Mouse (Mus musculus) neural tube, embryonic 12.5 days (tissue): ENCODE data around the gene Fryl. TPM values are rescaled to one million over a fixed set of nuclear protein-coding genes. Genes with fewer than 3 reads are reported as not detected.

Source experiments
- ATAC-seq: fragments of 200-750 bp; cut with Nextera tagmentation; 2 replicates; pipeline ENCODE4 v1.8.0; 2017; ENCODE audit warnings: low read depth, mild to moderate bottlenecking, moderate TSS enrichment, moderate library complexity; ENCODE audit not compliant: low FRiP score
- H3K27ac ChIP-seq: fragments of 300-500 bp; sonication (generic); 2 replicates; pipeline ENCODE4 v1.5.1; 2016
- H3K27me3 ChIP-seq: fragments of 300-500 bp; sonication (generic); replicated peaks from 2 replicates; pipeline ENCODE4 v1.6.1; 2016; ENCODE audit warnings: mild to moderate bottlenecking
- H3K36me3 ChIP-seq: fragments of 300-500 bp; sonication (generic); 2 replicates; pipeline ENCODE4 v1.6.1; 2016; ENCODE audit warnings: mild to moderate bottlenecking
- H3K4me1 ChIP-seq: fragments of 300-500 bp; sonication (generic); 2 replicates; pipeline ENCODE4 v1.6.1; 2016
- H3K4me2 ChIP-seq: fragments of 300-500 bp; sonication (generic); replicated peaks from 2 replicates; pipeline ENCODE4 v1.6.1; 2016; ENCODE audit warnings: mild to moderate bottlenecking
- H3K4me3 ChIP-seq: fragments of 300-500 bp; sonication (generic); 2 replicates; pipeline ENCODE4 v1.5.1; 2016
- H3K9ac ChIP-seq: fragments of 300-500 bp; sonication (generic); 2 replicates; pipeline ENCODE4 v1.6.1; 2016; ENCODE audit warnings: mild to moderate bottlenecking
- H3K9me3 ChIP-seq: fragments of 300-500 bp; sonication (generic); 2 replicates; pipeline ENCODE4 v1.6.1; 2016; ENCODE audit warnings: mild to moderate bottlenecking
- WGBS: fragments of 180-500 bp; shearing (Covaris S2); methylation state at CpG from one replicate; pipeline ENCODE4 v1.1.7; 2016; 5-methylcytosine and 5-hydroxymethylcytosine counted together
- polyA plus RNA-seq: library from polyadenylated mRNA; unstranded; fragments of >200 nt; fragmentation: Nextera tagmentation; extraction: Ambion mirVana; gene quantifications from 2 replicates; pipeline ENCODE4 v1.2.1, GENCODE M21; 2016

The Fryl gene
- polyA plus RNA-seq, 1 experiment from 2014 or later: 44.8 TPM

DNA sequence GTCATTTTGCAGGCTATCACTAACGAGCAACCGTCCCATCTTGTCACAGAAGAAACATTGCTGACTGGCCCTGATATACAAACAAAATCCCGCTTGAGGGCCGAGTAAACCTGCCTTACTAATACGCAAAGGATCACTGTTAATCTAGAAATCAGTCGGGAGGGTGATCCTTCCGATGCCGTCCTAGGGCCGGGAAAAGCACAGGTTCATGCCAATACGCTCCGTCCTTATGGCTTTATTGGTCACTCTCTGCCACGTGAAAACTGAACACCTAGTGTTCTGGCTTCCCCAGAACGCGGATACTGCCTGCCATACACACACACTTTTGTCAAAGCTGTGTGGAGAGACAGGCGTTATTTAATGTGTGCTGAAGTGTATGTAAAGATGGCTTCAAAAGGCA lies 44.5 kb downstream of the Fryl start:
- Histone ChIP-seq H3K9me3 (no peaks in the 10 kb centered on the region), H3K27me3 (no peaks in the 10 kb centered on the region), H3K27ac (no peak overlapping the region), H3K4me3 (no peak overlapping the region), H3K4me1 (no peaks in the 10 kb centered on the region), H3K36me3 (0 out of 2 replicates have a peak, but pooled peaks cover 6% of the 10 kb centered on the region), H3K4me2 (no peak overlapping the region), H3K9ac (no peak overlapping the region)
- no peak for ATAC-seq
- 95% methylated on average over 15 of the region's 15 CpGs for WGBS

DNA sequence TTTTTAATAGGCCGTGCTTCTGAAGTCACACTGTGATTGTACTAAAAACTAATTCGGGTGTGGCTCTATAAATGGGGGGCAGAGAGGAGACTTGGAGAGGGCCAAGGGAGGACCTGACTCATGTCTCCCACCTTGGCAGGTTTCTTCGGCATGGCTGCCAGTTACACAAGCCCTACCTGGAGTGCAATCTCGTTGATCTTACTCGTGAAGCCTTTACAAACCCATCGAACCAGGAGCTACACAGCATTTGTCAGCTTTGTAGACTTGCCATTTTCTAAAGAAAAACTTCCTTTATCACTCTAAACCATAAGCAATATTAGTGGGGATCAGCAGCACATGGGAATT lies 45.5 kb downstream of the Fryl start:
- no peaks in the 10 kb centered on the region for H3K27me3 ChIP-seq
- WGBS: 94% methylated on average over 6 of the region's 6 CpGs
- H3K27ac ChIP-seq: no peak overlapping the region
- no peak overlapping the region for H3K9ac ChIP-seq
- 0 out of 2 replicates have a peak, but pooled peaks cover 6% of the 10 kb centered on the region for H3K36me3 ChIP-seq
- H3K9me3 ChIP-seq: no peaks in the 10 kb centered on the region
- no peak overlapping the region for H3K4me3 ChIP-seq
- H3K4me1 ChIP-seq: no peaks in the 10 kb centered on the region
- no peak for ATAC-seq
- no peak overlapping the region for H3K4me2 ChIP-seq

DNA sequence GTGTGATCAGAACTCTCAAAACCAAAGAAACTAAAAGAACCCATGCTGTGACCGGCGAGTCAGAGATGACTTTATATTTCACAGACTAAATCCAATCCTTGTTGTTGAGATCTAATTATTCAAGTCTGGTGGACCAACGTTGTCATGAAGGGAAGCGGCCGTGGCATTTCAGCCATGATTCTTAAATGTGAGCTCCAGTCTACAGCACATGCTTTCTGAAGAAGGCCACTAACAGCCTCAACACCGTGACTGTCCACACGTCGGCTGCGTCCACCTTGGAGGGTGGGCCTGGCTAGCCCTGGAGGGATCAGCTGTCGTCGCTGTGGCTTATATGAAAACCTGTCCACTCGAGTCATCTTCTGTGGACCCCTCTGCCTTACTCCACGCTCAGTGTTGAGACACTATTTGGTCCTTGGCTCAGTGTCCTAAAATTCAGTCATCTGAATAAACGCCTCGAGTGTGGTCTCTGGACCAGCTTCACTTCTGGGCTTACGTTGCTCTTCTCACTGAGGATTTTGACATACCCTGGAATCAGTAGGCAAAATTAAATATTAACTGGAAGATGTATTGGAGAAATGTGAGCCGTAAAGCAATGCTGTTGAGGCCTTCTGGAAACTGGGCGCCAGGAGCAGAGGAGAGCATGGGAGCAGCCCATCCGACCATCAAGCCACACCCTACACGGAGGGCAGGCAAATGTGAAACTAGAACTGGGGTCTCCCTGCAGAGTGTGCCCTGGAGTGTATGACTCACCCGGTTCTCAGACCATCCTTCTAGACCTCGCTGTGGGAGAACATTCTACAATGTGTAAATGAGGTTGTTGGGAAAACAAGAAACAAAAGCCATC lies 46.1 kb downstream of the Fryl start:
- H3K4me2 ChIP-seq: no peak overlapping the region
- ATAC-seq: no peak
- 92% methylated on average over 22 of the region's 22 CpGs for WGBS
- no peaks in the 10 kb centered on the region for H3K4me1 ChIP-seq
- H3K9ac ChIP-seq: no peak overlapping the region
- H3K4me3 ChIP-seq: no peak overlapping the region
- H3K36me3 ChIP-seq: 0 out of 2 replicates have a peak, but pooled peaks cover 6% of the 10 kb centered on the region
- no peaks in the 10 kb centered on the region for H3K27me3 ChIP-seq
- H3K27ac ChIP-seq: no peak overlapping the region
- H3K9me3 ChIP-seq: no peaks in the 10 kb centered on the region

DNA sequence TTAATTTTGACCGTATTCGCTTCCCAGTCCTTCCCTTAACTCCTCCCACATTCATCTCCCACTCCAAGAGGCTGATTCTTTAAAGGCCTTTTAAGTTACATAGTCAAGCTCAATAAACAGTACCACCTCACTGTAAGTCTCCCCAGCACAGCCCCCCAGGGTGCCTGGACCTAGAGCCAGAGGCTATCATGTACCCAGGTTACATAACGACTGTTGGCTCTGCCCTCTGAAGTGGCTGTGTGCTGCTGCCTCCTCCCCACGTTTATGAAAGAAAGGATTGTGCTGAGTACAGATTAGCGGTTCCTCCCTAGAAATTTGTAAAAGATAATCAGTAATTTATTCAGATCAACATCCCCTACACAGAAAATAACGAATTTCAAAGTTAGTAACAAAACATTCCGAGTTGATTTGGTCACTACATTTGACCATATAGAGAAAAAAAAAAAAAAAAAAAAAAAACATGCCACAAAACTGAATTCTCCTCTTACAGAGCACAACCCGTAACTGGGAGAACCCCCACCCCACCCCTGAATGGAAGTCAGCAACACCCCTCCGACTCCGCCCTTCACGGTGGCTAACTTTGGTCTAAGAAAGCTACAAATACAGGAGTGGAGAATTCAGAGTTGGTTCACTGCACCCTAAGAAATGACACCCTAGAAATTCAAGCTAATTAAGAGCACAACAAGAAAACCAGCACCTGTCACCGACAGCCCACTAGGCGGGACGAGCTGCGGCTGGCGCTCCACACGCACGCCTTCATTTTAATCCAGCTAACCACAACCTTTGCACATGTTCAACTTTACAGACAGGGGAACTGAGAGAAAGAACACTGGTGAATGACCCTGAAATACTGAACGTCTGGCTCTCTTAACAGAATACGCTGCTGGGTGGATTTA lies 47.0 kb downstream of the Fryl start:
- no peak overlapping the region for H3K9ac ChIP-seq
- H3K9me3 ChIP-seq: no peaks in the 10 kb centered on the region
- H3K4me2 ChIP-seq: no peak overlapping the region
- no peak overlapping the region for H3K27ac ChIP-seq
- H3K27me3 ChIP-seq: no peaks in the 10 kb centered on the region
- WGBS: 77% methylated on average over 20 of the region's 20 CpGs
- no peak for ATAC-seq
- no peak overlapping the region for H3K4me3 ChIP-seq
- H3K36me3 ChIP-seq: 0 out of 2 replicates have a peak, but pooled peaks cover 9% of the 10 kb centered on the region
- H3K4me1 ChIP-seq: no peaks in the 10 kb centered on the region

DNA sequence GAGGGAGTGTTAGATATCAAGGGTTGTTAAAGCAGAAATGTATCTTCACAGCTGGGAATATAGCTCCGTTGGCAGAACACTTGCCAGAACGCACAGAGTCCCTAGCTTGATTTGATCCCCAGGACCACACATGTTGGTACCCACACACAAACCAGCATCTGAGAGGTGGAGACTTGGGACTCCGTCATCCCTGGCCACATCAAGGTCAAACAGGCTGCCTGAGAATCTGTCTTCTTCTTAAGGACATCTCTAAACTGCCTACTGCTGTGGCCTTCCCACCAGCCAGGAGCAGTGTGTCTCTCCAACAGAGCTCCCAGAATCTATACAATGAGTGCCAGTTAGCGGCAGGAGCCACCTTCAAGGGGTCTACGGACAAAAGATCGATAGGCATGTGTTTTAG lies 47.8 kb downstream of the Fryl start:
- Histone ChIP-seq H3K4me3 (no peak overlapping the region), H3K27me3 (no peaks in the 10 kb centered on the region), H3K27ac (no peak overlapping the region), H3K36me3 (0 out of 2 replicates have a peak, but pooled peaks cover 12% of the 10 kb centered on the region), H3K4me1 (no peaks in the 10 kb centered on the region), H3K9ac (no peak overlapping the region), H3K4me2 (no peak overlapping the region), H3K9me3 (no peaks in the 10 kb centered on the region)
- 75% methylated on average over 6 of the region's 6 CpGs for WGBS
- no peak for ATAC-seq

DNA sequence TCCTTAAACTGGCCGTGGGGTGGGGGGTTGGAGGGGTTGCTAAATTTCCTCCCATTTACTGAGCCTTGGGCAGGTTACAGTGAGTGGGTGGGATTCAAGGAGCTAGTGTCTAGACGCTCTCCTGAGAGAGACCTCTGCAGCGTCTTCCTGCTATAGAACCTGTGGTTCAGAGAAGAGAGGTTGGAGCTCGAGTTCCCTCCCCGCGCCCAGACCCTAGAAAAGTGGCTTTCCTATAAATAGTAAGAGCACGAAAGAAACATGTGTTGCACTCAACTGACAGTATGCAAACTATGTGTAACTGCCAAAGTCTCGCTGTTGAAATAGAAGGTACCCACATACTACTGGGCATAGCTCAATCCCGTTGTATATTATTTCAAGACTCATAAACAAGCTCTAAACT lies 49.7 kb downstream of the Fryl start:
- no peak for ATAC-seq

DNA sequence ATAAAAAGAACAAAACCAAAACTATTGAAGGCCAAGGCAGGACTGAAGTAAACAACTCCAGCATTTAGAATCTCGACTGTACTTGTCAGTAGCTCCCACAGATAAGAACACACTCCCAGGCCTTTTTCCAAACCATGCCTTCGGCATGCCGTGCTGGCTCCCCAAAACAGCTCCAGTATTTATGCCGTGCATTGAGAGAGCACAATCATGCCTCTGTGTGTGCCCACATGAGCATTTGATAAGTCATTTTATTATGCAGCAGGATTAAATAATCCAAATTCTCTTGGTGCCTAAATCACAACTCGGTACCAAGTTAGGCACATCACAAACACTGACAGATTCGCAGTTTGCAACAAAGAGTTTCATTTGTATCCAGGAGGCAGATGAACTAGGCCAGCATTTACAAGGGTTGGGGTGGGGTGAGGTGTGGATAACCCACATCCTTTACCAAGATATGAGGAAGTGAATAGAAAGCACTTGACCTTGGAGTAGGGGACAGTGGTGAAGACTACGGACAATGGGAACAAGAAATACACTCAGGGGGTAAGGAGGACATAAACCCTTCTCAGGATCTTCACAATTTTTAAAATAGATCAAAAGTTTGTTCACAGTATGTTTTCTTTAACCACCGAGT lies 50.3 kb downstream of the Fryl start:
- Histone ChIP-seq H3K36me3 (0 out of 2 replicates have a peak, but pooled peaks cover 6% of the 10 kb centered on the region), H3K4me3 (no peak overlapping the region), H3K9ac (no peak overlapping the region), H3K27me3 (no peaks in the 10 kb centered on the region), H3K27ac (no peak overlapping the region), H3K4me2 (no peak overlapping the region), H3K4me1 (no peaks in the 10 kb centered on the region), H3K9me3 (no peaks in the 10 kb centered on the region)
- WGBS: 90% methylated on average over 8 of the region's 8 CpGs
- no peak for ATAC-seq

More for the DNA sequence above, 49.7 kb downstream of the Fryl start:
- 0 out of 2 replicates have a peak, but pooled peaks cover 6% of the 10 kb centered on the region for H3K36me3 ChIP-seq
- no peak overlapping the region for H3K9ac ChIP-seq
- H3K27ac ChIP-seq: no peak overlapping the region
- no peak overlapping the region for H3K4me3 ChIP-seq
- H3K4me2 ChIP-seq: no peak overlapping the region
- H3K9me3 ChIP-seq: no peaks in the 10 kb centered on the region
- 92% methylated on average over 9 of the region's 9 CpGs for WGBS
- no peaks in the 10 kb centered on the region for H3K4me1 ChIP-seq
- H3K27me3 ChIP-seq: no peaks in the 10 kb centered on the region

DNA sequence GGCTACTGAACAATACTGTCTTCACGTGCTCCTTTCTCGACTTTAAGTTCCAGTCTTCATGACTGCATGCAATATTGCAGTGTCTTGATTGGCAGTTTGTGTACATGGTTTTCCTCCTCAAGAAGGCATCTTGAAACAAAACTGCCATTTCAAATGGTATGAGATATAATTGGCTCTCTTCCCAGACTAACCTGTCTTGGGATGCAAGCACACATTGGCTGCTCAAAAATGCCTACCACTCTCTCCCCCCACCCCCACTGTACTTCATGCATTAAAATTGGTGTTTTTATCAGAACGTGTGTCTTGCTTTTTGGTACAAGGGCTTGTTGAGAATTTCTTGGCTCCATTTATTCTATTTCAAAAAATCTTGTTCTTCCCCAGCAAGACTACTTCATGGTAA lies 51.4 kb downstream of the Fryl start:
- Histone ChIP-seq H3K4me2 (no peak overlapping the region), H3K4me3 (no peak overlapping the region), H3K4me1 (no peaks in the 10 kb centered on the region), H3K9ac (no peak overlapping the region), H3K27ac (no peak overlapping the region), H3K27me3 (no peaks in the 10 kb centered on the region), H3K9me3 (no peaks in the 10 kb centered on the region), H3K36me3 (0 out of 2 replicates have a peak, but pooled peaks cover 6% of the 10 kb centered on the region)
- ATAC-seq: no peak
- 93% methylated on average over 3 of the region's 3 CpGs for WGBS

DNA sequence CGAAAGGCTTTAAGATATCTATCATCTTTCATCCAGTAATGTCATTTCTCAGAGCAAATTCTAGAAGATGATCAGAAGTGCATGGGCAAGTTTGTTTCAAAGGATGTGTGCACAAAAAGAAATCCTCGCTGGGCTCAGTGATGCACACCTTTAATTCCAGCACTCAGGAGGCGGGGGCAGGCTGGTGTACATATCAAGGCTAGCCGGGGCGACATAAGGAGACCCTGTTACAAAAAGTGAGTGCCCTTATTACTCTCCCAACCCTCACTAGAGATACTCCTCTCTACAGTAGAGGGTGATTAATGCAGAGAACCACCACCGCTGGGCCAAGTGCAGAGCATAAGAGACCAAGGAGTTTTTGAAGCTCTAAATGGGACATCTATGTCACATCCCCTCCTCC lies 53.9 kb downstream of the Fryl start:
- Histone ChIP-seq H3K27me3 (no peaks in the 10 kb centered on the region), H3K36me3 (0 out of 2 replicates have a peak, but pooled peaks cover 6% of the 10 kb centered on the region), H3K4me1 (no peaks in the 10 kb centered on the region), H3K27ac (no peak overlapping the region), H3K4me3 (no peak overlapping the region), H3K4me2 (no peak overlapping the region), H3K9ac (no peak overlapping the region), H3K9me3 (no peaks in the 10 kb centered on the region)
- no peak for ATAC-seq
- WGBS: 93% methylated on average over 6 of the region's 6 CpGs

DNA sequence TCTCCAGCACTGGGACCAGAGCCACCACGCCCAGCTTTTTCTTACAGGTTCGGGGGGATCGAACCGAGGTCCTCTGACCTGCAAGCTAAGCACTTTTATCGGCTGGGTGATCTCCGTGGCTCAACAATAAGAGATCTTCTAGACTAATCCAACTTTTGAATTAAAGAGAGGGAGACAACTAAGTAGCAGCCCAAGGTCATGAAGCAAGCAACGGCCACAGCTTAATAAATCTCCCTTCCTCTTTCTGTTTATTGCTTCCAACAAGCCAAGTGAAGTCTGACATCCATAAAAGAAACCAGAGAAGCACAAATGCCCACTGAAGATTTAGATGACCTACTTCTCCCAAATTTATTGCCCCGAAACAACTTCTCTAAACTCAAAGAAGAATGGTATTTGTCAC lies 54.3 kb downstream of the Fryl start:
- Histone ChIP-seq H3K9ac (no peak overlapping the region), H3K27me3 (no peaks in the 10 kb centered on the region), H3K27ac (no peak overlapping the region), H3K4me1 (no peaks in the 10 kb centered on the region), H3K36me3 (0 out of 2 replicates have a peak, but pooled peaks cover 6% of the 10 kb centered on the region), H3K4me3 (no peak overlapping the region), H3K9me3 (no peaks in the 10 kb centered on the region), H3K4me2 (no peak overlapping the region)
- WGBS: 85% methylated on average over 8 of the region's 8 CpGs
- ATAC-seq: no peak

DNA sequence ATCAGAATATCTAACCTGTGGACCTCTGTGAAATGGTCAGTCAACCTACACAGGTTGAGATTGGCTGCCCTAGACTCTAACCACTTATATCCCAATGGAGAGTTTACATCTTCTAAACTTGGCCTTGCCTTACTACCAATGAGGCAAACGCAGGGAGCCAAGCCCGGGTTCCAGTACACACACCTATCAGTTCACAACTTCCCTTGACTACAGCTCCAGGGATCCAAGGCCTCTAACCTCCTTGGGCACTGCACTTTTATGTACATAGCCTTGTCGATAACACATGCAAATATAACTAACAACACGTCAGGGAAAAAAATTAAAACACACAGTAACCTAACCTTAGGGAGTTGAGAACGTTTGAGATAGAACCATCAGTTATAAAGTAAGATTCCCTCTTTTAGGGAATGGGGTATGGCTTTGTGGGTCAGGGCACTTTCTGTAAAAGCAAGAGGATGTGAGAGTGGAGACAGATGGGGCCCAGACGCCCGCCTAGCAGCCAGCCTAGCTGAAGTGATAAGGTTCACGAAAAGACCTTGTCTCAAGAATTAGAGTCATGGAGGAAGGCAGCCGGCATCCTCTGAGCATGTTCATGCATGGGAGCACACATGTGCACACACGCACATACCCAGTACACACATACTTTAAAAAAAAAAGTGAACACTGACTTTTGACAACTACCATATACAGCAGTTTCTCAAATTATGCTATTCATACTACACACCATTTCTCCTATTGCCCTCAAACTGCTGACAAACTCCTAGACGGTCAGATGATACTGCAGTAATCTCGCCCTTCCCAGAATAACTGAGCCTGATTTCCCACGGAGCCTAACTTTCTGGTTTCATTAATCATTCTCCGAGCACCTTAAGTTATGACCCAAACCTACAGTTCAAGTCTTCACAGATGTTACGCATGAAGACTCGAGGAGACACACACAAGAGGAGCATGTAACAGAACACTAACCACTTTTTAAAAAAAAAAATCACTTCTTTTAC lies 55.7 kb downstream of the Fryl start:
- Histone ChIP-seq H3K4me2 (no peak overlapping the region), H3K27ac (no peak overlapping the region), H3K27me3 (no peaks in the 10 kb centered on the region), H3K36me3 (0 out of 2 replicates have a peak, but pooled peaks cover 6% of the 10 kb centered on the region), H3K9me3 (no peaks in the 10 kb centered on the region), H3K4me1 (no peaks in the 10 kb centered on the region), H3K4me3 (no peak overlapping the region), H3K9ac (no peak overlapping the region)
- no peak for ATAC-seq
- WGBS: 84% methylated on average over 16 of the region's 16 CpGs
